In the genomic region with DNA sequence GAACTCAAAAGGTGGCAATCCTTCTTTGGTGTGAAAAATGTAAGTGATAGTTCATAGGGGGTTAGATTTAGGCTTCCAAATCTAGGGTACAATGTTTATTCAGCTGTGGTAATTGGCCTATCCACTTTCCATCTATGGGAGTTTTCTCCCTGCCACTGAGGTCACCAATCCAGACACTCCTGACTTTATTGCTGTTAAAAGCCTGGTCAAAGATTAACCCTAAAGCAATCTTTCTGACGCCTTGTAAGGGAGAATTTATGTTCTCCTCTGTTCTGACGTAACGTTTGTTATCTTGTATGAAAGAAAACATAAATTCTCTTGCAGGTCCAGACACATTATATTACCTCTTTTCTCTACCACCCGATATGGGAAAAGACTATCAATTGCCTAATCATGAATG, we compare ENCODE assay signal across 30 mouse cellular contexts. TPM values are rescaled to one million over a fixed set of nuclear protein-coding genes. Genes with fewer than 3 reads are reported as not detected.
DNase-seq lines count a peak whose midpoint lies in the region; ATAC-seq and TF ChIP-seq lines count a peak whose summit lies in the region.
"Had no signal": no experiment of that assay in that cellular context is flagged by ENCODE, and none has a peak within 500 bp of the region (broad histone marks: within the 10 kb centered on the region; RNA-seq: fewer than 3 reads in every experiment).

No protein-coding gene starts in this region.

- no peaks in the 10 kb centered on the region for H3K9me3 ChIP-seq in intestine, embryonic 14.5 days (ENCODE audit: control insufficient read depth, low read length)
- no peaks in the 10 kb centered on the region for H3K9me3 ChIP-seq in intestine, embryonic 16.5 days (ENCODE audit: control insufficient read depth, low read length)
- no peaks in the 10 kb centered on the region for H3K9me3 ChIP-seq in forebrain, embryonic 12.5 days
- H3K9me3 ChIP-seq: embryonic facial prominence, embryonic 12.5 days; G1E had no signal

- no peak for TF ChIP-seq CTCF in kidney, adult 2 months (conservative IDR thresholded peaks at IDR 0.05; ENCODE audit: insufficient read depth, insufficient read length, low read depth, low read length)

- H3K4me2 ChIP-seq in intestine, embryonic 14.5 days (ENCODE audit: low read length): no peak overlapping the region
- no peak overlapping the region for H3K4me2 ChIP-seq in intestine, embryonic 16.5 days (ENCODE audit: low read depth, low read length)
- H3K4me2 ChIP-seq in forebrain, embryonic 12.5 days: no peak overlapping the region
- H3K4me2 ChIP-seq: embryonic facial prominence, embryonic 12.5 days had no signal

- 22% methylated on average over 4 of the region's 4 CpGs for WGBS in kidney, adult 2 months
- WGBS in intestine, embryonic 14.5 days: 33% methylated on average over 4 of the region's 4 CpGs
- WGBS in intestine, embryonic 16.5 days: 38% methylated on average over 4 of the region's 4 CpGs
- 32% methylated on average over 4 of the region's 4 CpGs for WGBS in large intestine, adult 2 months
- WGBS in forebrain, embryonic 12.5 days: 91% methylated on average over 4 of the region's 4 CpGs

- peak; percentile 76 for ATAC-seq in intestine, embryonic 14.5 days (replicated peaks; ENCODE audit: low FRiP score, low TSS enrichment, low read depth)
- peak; percentile 89 for ATAC-seq in intestine, embryonic 16.5 days
- no peak for ATAC-seq in forebrain, embryonic 12.5 days (ENCODE audit: low FRiP score)
- ATAC-seq in activated CD4-positive, CD25-positive, alpha-beta regulatory T cell, adult 4 months: no peak
- ATAC-seq: CD4-positive, CD25-positive, alpha-beta regulatory T cell, adult 4 months; forebrain, embryonic 14.5 days; forebrain, embryonic 16.5 days; Patski had no signal

- peak; percentile 20 for DNase-seq in kidney, adult 2 months
- DNase-seq in kidney, postnatal 4 days: no peak
- DNase-seq in intestine, embryonic 14.5 days (ENCODE audit: low spot score): no peak
- peak; percentile 50 for DNase-seq in large intestine, adult 2 months (ENCODE audit: low read depth, low spot score)
- DNase-seq in left cerebral cortex, postnatal 4 days: no peak
- DNase-seq: adrenal gland, adult 2 months; adrenal gland, postnatal 10 days; adrenal gland, postnatal 25 days; B cell, adult 2 months; cerebellum, adult 11 months; cerebellum, adult 18-20 months; cerebellum, adult 8-10 months; cerebellum, adult 9-11 months; cerebellum, postnatal 14 days had no signal

- no peaks in the 10 kb centered on the region for H3K27me3 ChIP-seq in kidney, adult 2 months (replicated peaks; ENCODE audit: control insufficient read depth, insufficient read depth, low read length)
- H3K27me3 ChIP-seq in intestine, embryonic 14.5 days (replicated peaks; ENCODE audit: control insufficient read depth, insufficient read depth, low read length): no peaks in the 10 kb centered on the region
- H3K27me3 ChIP-seq in intestine, embryonic 16.5 days (replicated peaks; ENCODE audit: control insufficient read depth, insufficient read depth, low read length): no peaks in the 10 kb centered on the region
- no peaks in the 10 kb centered on the region for H3K27me3 ChIP-seq in forebrain, embryonic 12.5 days
- H3K27me3 ChIP-seq: CH12.LX; embryonic facial prominence, embryonic 12.5 days; Patski had no signal

- H3K9ac ChIP-seq in intestine, embryonic 14.5 days (ENCODE audit: low read length): no peak overlapping the region
- H3K9ac ChIP-seq in intestine, embryonic 16.5 days (ENCODE audit: low read depth, low read length): no peak overlapping the region
- H3K9ac ChIP-seq in forebrain, embryonic 12.5 days: no peak overlapping the region
- H3K9ac ChIP-seq: embryonic facial prominence, embryonic 12.5 days had no signal

- no peak overlapping the region for H3K27ac ChIP-seq in kidney, adult 2 months (ENCODE audit: insufficient read depth, low read depth, low read length)
- no peak overlapping the region for H3K27ac ChIP-seq in intestine, embryonic 14.5 days (ENCODE audit: low read depth)
- no peak overlapping the region for H3K27ac ChIP-seq in intestine, embryonic 16.5 days (ENCODE audit: low read length)
- H3K27ac ChIP-seq in forebrain, embryonic 12.5 days: no peak overlapping the region
- H3K27ac ChIP-seq: embryonic facial prominence, embryonic 10.5 days; embryonic facial prominence, embryonic 12.5 days had no signal

- intact Hi-C loops in left cerebral cortex, postnatal 4 days (cut with DNase I): no loop called here

- no peaks in the 10 kb centered on the region for H3K4me1 ChIP-seq in kidney, adult 2 months (ENCODE audit: control insufficient read depth, insufficient read depth, low read length)
- H3K4me1 ChIP-seq in intestine, embryonic 14.5 days (replicated peaks; ENCODE audit: control insufficient read depth, insufficient read depth, low read length): no peaks in the 10 kb centered on the region
- no peaks in the 10 kb centered on the region for H3K4me1 ChIP-seq in intestine, embryonic 16.5 days (ENCODE audit: control insufficient read depth, insufficient read depth, low read length)
- no peaks in the 10 kb centered on the region for H3K4me1 ChIP-seq in forebrain, embryonic 12.5 days
- H3K4me1 ChIP-seq: embryonic facial prominence, embryonic 10.5 days; embryonic facial prominence, embryonic 12.5 days had no signal

- no peak for TF ChIP-seq POLR2A in kidney, adult 2 months (IDR thresholded peaks at IDR 0.05; ENCODE audit: low read depth, low read length)

- no peaks in the 10 kb centered on the region for H3K36me3 ChIP-seq in kidney, adult 2 months (ENCODE audit: control insufficient read depth, insufficient read depth, low read length)
- H3K36me3 ChIP-seq in intestine, embryonic 14.5 days (ENCODE audit: control insufficient read depth, insufficient read depth, low read length): no peaks in the 10 kb centered on the region
- H3K36me3 ChIP-seq in intestine, embryonic 16.5 days (ENCODE audit: control insufficient read depth, insufficient read depth, low read length): no peaks in the 10 kb centered on the region
- H3K36me3 ChIP-seq in forebrain, embryonic 12.5 days (replicated peaks): no peaks in the 10 kb centered on the region
- H3K36me3 ChIP-seq: embryonic facial prominence, embryonic 10.5 days; embryonic facial prominence, embryonic 12.5 days; G1E had no signal

- no peak overlapping the region for H3K4me3 ChIP-seq in kidney, adult 2 months (ENCODE audit: insufficient read depth, low read depth, low read length)
- no peak overlapping the region for H3K4me3 ChIP-seq in intestine, embryonic 14.5 days (ENCODE audit: low read depth, low read length)
- no peak overlapping the region for H3K4me3 ChIP-seq in intestine, embryonic 16.5 days (ENCODE audit: low read length)
- H3K4me3 ChIP-seq in forebrain, embryonic 12.5 days (replicated peaks): no peak overlapping the region
- H3K4me3 ChIP-seq: embryonic facial prominence, embryonic 10.5 days; embryonic facial prominence, embryonic 12.5 days had no signal

RNA-seq across cellular contexts. Expression of a gene that starts 40.7 kb away (rescaled TPM):
- 86.4 and 120 TPM in 2 replicates for polyA plus RNA-seq in kidney, adult 2 months (2012; rRNA removed)
- polyA plus RNA-seq in intestine, embryonic 14.5 days (2014; fragmentation: Nextera tagmentation; extraction: Ambion mirVana): 182 and 187 TPM in 2 replicates
- polyA plus RNA-seq in intestine, embryonic 16.5 days (2015; fragmentation: Nextera tagmentation; extraction: Ambion mirVana): 327 and 371 TPM in 2 replicates
- 61.1 and 66.4 TPM in 2 replicates for polyA plus RNA-seq in large intestine, adult 2 months (2012; rRNA removed)
- 58.9 and 62.1 TPM in 2 replicates for polyA plus RNA-seq in forebrain, embryonic 12.5 days (2016; fragmentation: Nextera tagmentation; extraction: Ambion mirVana)
- total RNA-seq in left cerebral cortex, postnatal 4 days (2021): 10 to 100 TPM; 26.1 to 39.3 TPM
- 100 to 1,000 TPM; 467 to 490 TPM for polyA plus RNA-seq in activated CD4-positive, CD25-positive, alpha-beta regulatory T cell, adult 4 months (2017; shearing (Covaris generic))

RNA-seq across cellular contexts. Expression of a gene that starts 47.4 kb away (rescaled TPM):
- 0.08 TPM in 1 of 2 replicates, not detected in the other for polyA plus RNA-seq in kidney, adult 2 months (2012; rRNA removed)
- polyA plus RNA-seq in intestine, embryonic 14.5 days (2014; fragmentation: Nextera tagmentation; extraction: Ambion mirVana): not detected in 2 replicates
- polyA plus RNA-seq in intestine, embryonic 16.5 days (2015; fragmentation: Nextera tagmentation; extraction: Ambion mirVana): not detected in 2 replicates
- not detected in 2 replicates for polyA plus RNA-seq in large intestine, adult 2 months (2012; rRNA removed)
- polyA plus RNA-seq in forebrain, embryonic 12.5 days (2016; fragmentation: Nextera tagmentation; extraction: Ambion mirVana): not detected in 2 replicates
- total RNA-seq in left cerebral cortex, postnatal 4 days (2021): not detected
- not detected for polyA plus RNA-seq in activated CD4-positive, CD25-positive, alpha-beta regulatory T cell, adult 4 months (2017; shearing (Covaris generic))
- total RNA-seq: adrenal gland, adult 2 months; adrenal gland, postnatal 10 days; adrenal gland, postnatal 25 days; adrenal gland, postnatal 4 days; CH12.LX; G1E had no signal
- polyA plus RNA-seq: adrenal gland, adult 2 months; brain, embryonic 14.5 days; CD4-positive, CD25-positive, alpha-beta regulatory T cell, adult 4 months; cortical plate, adult 2 months; embryonic facial prominence, embryonic 10.5 days; embryonic facial prominence, embryonic 12.5 days; embryonic facial prominence, embryonic 14.5 days; forebrain, embryonic 11.5 days; forebrain, embryonic 14.5 days; forebrain, embryonic 16.5 days; G1E; Patski had no signal

Comparison
In these comparisons a context has a peak if more than half of its experiments do, and no peak if none do; other contexts are left out.
1. DNase-seq: peak in kidney, adult 2 months (single experiment) and large intestine, adult 2 months (single experiment); none in kidney, postnatal 4 days (0 of 2), intestine, embryonic 14.5 days (single experiment) and left cerebral cortex, postnatal 4 days (single experiment).
2. ATAC-seq: peak in intestine, embryonic 14.5 days (single experiment) and intestine, embryonic 16.5 days (single experiment); none in forebrain, embryonic 12.5 days (single experiment) and activated CD4-positive, CD25-positive, alpha-beta regulatory T cell, adult 4 months (single experiment).